Mouse (Mus musculus): ENCODE measurements around the gene Dpp6. TPM values are rescaled to one million over a fixed set of nuclear protein-coding genes. Genes with fewer than 3 reads are reported as not detected.

Gene Dpp6
- total RNA-seq (2021): 100 to 1,000 TPM; 254 to 263 TPM

DNA sequence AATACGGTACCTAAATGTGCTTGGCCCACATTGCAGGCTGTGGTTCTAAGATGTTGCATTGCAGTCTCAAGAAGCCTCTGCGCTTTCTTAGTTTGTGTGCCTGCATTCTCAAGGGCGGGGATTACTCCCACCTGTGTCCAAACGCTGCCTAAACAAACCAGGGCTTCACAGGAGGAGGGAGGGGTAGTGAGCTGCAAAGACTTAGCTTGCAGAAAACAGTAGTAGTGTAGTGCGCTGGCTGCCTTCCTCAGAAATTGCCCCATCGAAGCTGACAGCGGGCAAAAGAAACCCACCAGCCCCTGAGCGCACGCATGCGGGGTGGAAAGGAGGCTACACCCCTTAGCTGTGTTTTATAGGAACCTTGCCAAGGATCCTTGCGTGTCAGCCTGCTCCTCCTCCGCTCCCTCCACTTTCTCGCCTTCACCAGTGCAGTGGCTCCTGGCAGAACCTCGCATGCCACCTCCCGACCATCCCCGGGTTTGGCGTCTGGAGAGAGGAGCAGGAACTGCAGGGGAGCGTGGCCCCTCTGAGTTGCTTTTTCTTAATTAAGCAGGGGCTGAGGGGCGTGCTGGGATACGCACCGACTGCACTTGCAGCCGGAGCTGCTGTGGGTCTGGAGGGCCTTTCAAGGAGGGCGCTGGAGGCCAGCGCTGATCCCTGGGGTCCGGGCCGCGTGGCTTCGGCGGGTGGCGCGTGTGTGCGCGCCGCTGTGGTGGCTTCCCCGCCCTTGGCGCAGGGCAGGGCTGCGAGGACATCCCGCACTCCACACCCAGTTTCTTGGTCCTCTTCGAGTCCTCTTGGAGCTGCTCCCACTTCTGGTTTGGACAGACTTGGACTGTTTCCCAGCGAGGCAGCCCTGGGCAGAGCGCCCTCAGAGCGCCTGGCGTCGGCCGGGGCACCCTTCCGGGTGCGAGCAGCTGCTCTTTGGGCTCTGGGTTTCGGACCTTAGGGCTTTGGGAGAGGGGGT, at the start of gene Dpp6:
Dpp6 (plus strand) TSS at position 229 of the 967 bp plus-strand sequence.
- DNase-seq: peak; percentile 1 to 17

DNA sequence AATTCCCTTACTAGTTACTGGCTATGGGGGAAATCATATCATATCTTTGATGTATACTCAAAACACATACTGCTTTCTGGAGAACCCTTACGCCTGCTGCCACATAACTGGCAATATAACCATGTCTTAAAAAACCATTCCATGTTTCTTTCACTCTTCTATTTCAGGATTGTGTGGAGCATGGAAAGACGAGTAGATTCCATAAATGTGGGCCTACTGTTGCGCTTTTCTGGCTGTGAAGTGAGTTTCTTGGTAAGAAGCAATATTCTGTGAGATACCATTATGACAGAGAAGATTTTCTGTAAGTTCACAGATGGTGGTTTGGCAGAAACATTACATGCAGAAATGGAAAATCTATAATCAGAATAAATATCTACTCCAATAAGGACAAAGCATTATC, 33.0 kb upstream of the Dpp6 start:
- no peak for DNase-seq

DNA sequence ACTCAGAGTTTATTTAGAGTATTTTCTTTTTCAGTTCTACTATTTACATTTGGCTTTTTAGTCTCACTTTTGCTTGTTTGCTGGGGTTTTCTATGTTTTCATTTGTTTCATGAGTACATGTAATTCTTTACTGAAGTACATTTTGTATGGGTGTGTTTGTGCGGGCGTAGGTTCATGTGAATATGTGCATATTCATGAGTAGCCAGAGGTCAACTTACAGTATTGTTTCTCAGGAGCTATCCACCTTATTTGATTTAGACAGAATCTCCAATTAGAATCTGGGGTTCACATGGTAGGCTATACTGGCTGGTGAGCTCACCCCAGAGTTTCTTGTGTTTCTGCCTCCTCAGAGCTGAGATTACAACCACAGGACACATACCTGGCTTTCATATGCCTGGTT, 21.5 kb upstream of the Dpp6 start:
- no peak for DNase-seq

DNA sequence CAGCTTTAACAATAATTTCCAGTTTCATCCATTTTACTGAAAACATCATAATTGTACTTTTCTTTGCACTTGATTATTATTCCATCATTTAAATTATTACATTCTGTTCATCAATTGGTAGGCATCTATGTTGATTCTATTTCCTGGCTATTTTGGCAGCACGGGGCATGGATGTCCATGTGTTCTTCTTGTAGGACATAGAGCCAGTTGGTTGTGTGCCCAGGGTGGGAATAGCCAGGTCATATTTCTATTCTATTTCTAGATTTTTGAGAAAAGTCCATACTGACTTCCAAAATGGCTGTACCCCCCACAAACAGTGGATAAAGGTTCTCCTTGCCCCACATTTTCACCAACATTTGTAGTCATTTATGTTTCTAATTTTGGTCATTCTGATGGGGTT, 19.0 kb downstream of the Dpp6 start:
- no peak for DNase-seq

DNA sequence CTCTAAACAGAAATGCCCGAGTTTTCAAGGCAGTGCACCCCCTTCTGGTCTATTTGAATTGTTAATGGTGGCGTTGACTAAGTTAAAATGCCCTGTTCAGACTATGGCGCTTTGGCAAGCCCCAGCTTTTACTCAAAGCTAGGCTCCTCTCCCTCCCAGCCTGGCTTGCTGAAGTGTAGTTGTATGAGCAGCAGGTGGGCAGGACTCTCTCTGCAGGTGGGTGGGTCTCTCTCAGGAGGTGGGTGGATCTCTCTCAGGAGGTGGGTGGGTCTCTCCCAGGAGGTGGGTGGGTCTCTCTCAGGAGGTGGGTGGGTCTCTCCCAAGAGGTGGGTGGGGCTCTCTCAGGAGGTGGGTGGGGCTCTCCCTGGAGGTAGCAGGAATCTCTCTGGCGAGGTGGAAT, 24.1 kb downstream of the Dpp6 start:
- no peak for DNase-seq

DNA sequence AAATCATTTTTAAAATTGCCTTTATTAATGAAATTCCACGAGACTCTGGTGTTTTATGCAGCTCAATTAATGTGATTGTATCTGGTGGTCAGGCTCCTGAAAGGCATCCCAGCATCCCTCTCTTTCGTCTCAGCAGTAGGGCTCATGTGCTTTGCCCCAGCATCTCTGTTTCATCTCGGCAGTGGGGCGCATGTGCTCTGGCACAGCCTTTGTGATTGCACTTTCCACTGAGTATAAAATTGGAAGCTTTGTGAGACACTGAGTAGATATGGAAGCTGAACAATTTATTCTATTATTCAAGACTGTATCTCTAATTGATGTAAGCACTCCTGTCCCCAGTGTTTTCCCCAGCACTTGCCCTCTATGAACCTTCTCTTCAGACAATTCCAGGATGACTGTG, 37.7 kb downstream of the Dpp6 start:
- no peak for DNase-seq

DNA sequence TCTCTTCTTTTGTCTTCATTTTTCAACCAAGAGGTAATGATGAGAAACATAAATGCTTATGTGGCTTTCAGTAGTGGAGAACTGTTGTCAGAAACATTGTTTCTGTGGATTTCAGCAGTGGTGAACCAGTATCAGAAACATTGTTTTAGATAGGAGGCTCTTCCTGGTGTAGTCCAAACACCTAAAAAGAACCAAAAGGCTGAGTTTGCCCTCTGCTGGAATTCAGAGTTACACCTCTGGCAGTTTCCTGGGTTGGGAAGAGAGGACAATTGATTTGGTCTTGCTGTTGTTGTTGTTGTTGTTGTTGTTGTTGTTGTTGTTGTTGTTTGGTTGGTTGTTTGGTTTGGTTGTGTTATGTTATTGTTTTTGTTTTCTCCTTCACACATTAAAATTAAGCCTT, 58.4 kb downstream of the Dpp6 start:
- DNase-seq: no peak

DNA sequence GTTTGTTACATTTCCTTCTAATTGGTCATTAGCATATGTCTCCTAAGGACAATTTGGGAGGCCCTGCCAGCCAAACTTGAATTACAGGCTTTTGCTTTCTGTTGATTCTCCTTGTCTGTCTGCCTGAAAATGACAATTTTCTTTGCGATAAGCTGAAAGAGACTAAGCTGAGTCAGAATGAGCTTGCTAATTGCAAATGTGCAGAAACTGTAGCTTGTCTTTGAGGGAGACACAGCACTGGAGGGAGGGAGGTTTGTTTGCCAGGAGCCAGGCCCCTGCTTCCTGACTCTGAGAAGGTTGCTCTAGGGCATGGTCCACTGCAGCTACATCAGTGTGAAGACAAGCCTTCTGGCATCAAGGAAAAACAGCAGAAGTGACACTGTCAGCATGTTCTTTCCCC, 70.5 kb downstream of the Dpp6 start:
- DNase-seq: no peak

DNA sequence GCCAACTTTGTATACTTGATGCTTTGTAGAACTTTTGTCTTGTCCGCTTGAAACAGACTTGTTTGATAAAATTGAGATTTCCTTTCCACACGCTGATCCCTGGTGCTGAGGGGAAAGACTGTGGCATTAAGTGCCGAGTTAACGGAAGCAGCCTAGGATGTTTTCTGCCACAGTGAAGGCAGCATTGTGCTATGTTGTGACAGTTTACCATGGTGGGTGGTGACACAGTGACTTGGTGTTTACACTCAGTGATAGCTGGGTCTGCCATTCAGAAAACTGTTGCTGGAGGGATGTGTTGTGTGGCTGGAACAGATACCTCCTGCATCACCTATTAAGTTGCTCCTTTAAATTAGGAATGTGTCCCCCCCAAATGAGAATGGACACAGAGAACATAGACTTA, 71.1 kb downstream of the Dpp6 start:
- no peak for DNase-seq

DNA sequence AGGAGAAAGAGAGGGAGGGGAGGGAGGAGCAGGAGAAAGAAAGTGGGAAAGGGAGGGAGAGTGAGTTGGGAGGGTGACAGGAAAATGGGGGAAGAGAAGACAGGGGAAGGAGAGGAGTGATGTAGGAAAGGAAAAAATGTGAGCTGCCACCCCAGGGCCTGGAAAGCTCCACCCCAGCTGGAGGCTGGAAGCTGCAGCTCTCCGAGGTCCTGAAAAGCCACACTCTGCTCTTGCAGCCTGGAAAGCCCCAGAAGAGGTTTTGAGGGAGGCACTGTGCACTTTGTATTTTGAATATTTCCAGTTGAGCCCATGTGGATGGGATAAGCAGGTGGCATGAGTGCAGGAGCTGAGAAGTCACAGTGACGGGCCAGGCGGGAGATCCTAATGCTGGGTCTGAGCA, 77.3 kb downstream of the Dpp6 start:
- no peak for DNase-seq

DNA sequence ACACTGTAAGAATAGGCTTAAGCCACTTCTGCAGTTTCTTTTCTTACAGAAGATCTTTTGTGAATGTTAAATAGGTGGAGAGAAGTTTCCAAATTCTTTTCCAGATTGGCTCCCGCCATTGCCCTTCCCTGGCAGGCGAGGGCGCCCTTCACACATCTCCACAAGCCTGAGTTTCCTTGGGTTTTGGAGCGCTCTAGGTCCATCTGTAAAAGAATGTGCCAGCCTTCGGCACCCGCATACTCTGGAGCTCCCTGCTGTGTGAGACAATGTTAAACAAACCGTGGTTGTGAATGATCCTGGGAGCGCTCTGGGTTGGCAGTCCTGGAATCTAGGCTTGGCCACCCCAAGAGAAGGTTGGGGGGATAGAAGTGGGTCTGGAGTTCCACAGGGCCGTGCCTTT, 86.8 kb downstream of the Dpp6 start:
- DNase-seq: peak; percentile 34 to 43

DNA sequence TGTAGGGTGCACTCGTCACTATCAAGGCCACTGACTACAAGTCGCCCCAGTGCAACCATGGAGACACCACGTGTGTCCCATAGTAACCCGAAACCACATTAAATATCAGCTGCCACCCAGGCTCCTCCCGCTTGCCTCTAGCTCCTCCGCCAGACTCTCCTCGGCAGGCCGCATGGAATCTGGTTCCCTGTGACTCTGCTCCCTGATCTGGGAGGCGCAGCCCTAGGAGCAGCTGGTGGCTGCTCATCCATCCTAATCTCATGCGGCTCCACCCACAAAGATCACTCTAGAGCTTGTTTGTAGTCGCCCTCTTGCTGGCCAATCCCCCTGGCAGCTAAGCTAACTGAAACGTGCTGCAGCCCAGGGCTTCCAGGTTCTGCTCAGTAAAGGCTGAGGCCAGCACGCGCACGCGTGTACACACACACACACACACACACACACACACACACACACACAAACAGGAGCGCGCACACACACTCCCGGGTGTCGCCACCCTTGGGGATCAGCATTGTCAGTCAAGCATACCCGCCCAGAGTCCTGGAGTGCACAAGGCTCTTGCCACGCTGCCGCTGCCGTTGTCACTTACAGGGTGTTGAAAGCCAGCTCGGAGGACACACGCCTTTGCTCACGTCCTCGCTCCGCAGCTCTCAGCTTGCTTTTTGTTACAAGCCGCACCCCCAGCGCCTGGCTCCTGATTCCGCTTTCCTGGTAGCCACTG, 87.5 kb downstream of the Dpp6 start:
- DNase-seq: peak; percentile 64 to 65

DNA sequence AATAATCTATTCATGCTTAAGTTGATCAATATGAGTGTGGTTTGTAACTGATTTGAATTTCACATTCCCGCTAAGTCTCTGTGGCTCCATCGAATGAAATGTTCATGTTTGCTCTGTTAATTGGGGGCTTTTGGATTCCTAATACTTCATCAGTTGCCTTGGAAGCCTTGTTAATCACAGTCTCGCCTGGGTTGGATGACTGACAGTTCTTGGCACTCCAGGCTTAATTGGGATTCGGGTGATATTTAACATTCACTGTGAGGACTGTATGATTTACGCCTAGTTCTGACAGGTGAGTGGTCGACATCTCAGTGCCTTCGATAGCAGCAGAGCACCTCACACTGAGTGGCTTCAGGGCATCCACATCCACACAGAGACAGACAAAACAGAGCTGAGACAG, 90.1 kb downstream of the Dpp6 start:
- DNase-seq: no peak

DNA sequence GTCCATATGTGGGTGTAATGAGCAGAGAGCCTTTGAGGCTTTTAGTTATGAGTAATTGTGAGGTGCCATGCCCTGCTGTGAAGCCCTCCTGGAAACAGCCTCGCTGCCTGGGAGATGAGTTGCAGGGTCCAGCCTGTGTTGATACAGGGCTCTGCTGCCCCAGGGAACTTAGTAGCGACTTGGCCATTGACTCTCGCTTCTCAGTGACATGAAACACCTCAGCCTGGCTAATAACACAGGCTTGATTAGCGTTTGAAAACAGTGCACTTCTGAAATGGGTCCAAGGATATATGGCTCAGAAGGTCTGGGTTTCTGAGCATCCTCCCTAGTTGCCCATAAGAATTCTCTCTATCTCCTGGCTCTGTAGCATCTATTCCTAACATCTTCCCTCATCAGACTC, 91.6 kb downstream of the Dpp6 start:
- DNase-seq: no peak

DNA sequence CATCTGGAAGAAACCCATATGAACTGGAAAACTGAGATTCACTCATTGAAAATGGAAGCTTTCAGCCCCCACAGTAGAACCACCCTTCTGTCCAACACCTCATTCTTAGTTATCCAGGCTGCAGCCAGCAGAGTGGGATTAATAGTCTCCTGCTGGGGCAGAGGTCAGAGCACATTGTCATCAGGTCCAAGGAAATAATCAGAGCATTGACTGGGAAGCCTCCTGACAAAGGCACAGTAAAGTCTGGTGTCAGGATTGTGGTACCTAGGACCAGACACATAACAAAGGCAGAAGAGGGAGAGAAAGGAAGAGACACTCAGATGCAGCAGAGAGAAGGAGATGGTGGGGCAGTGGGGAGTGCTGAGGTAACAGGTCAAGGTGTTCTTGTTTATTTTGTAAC, 93.3 kb downstream of the Dpp6 start:
- no peak for DNase-seq

DNA sequence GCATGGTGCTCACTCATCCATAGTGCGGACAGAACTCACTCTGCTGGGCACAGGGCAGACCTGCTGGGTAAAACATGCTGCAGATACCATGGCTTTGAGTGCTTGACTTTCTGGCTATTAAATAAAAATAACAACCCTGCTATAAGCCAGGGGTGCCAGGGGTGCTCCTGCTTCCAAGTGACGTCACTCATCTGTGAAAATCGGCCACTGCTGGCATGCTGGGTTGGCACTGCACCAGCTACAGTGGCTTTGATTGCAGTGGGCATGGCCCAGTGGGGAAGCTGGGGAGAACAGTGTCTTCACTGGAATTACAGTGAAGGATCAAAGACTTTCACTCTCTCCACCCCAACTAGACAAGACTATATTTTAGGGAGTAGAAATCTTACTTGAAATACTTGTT, 95.0 kb downstream of the Dpp6 start:
- no peak for DNase-seq

DNA sequence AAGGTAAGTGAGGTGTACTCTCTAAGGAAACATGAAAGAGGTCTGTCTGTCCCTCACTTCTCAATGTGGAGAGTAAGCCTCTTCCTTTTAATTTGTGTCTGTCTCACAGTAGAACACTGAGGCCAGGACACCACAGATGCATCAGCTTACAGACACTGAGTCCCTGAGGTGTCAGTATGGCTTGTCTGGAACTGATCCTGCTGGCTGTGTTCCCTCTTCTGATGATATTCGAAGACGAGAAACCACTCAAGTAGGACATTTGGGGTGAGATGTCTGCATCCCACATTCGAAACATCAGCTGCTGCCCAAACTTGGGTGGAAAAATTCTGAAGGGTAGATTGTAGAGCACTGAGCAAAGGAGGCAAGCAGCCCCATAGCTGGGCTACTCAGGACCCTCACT, 101.8 kb downstream of the Dpp6 start:
- no peak for DNase-seq

DNA sequence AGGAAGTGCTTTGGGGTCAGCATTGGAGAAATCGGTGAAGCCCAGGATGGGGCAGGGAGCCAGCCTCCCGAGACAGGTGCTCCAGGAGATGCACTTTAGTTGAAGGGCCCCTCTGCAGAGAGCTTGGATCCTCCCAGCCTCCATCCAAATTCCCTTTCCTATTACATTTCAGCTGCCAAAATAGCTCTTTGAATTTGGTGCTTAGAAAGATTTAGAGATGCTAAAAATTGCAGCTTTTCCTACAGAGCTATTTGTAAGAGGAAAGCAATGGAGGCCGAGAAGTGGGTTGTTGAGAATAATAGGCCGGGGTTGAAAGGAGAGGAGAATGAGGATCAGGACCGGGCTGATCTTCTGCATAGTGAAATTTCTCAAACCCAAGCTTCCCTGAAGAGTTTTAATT, 107.5 kb downstream of the Dpp6 start:
- no peak for DNase-seq

DNA sequence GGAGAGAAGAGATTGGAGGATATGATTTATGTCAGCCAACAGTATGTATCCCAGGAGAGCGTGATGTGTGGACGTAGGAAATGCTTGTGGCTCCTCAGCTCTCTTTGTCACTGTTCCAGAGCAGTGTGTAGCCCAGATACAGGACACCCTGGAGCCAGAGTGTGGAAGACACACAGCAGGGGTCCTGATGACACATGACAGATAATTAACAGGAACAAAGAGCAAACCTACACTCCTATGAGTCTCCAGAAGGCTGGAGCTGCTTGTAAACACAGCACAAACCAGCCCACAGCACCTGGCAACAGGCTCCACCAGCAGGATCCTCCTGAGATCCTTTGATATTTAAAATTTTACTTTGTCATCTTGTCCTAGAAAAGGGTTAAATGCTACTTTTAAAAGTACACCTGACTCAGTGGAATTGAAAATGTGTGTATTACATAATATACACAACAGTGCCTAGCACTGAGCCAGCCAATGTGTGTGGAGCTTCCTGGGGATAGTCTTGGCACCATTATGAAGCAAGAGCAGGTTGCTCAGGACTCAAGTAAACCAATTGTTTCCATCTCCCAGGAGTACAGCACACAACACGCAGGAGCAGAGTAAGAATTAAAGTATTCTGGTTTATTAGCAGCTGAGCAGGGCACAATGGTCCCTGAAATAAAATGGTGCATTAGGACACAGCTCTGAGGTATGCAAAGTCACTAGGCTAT, 115.6 kb downstream of the Dpp6 start:
- no peak for DNase-seq

DNA sequence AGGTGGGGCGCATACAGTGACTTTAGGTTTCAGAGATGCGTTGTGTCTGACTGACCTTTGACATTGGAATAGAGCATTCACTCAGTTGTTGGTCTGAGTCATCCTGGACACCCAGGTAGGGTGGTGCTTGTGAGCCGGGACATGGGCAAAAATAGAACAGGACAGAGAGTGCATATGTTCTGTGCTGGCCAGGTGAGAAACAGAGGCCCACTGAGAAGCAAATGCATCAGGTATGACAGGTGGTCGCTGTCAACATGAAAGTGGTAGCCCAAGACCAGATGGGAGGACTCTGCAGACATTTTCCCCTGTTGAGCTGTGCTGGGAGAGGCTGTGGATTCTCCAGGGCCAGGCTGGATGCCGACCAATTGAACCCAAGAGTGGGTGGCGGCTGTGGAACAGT, 117.9 kb downstream of the Dpp6 start:
- DNase-seq: no peak

DNA sequence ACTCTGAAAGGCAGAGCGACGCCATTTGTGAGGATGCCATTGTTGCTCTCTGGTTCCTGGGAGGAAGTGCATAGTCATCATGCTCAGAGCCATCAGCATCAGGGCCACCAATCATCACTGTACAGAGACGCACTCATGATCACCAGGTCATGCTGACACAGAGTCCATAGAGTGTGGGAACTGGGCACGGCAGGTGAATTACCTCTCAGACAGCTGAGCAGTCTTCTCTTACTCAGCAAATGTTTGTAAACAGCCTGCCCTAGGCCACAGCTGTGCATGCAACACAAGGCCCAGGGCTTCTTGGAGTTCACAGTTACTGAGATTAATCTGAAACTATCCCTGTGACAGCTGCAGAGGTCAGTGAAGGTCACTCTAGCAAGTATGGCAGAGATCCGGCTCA, 124.5 kb downstream of the Dpp6 start:
- DNase-seq: no peak

DNA sequence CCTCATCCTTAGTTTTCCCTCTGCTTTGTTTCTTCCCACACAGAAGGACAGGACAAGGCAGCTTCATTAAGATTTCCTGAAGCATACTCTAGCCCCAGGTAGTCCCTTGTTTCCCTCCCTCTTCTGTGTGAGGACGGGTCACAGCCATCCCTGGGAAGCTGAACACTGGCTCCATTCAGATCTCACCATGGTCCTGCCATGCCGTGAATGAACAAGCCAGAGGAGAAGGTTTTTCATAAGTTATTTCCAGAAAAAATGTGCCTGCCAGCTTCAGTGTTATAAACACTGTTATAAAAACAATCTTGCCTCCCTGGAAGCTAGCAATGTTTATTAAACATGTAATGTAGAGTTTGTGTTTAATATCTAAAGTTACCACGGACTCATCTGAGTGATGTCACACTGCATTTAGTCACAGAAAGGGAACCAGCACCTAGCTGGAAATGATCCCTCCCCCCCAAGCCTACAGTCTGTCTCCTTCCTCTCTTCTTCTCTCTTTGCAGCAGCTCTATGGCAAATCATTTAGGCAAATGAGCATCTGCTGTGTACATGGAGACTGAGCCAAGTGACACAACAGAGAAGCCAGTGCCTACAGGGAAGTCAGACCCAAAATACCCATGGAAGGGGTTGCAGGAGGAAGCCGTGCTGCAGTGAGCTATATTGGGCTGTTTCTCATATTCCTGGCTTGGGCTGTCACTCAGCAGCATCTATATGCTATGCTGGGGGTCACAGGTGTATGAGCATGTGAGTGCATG, 128.3 kb downstream of the Dpp6 start:
- DNase-seq: peak in 1 of 2 experiments; percentile 3
